Mouse (Mus musculus) liver, adult 10 weeks (tissue): ENCODE results near the gene Tecrl. TPM values are rescaled to one million over a fixed set of nuclear protein-coding genes. Genes with fewer than 3 reads are reported as not detected.

Experiments used
- polyA plus RNA-seq: library from polyadenylated mRNA; stranded (reverse); fragments of 350-450 nt; fragmentation: Illumina TruSeq; extraction: RNeasy Lipid Tissue Mini Kit (QIAGEN cat#74804); gene quantifications from one replicate; pipeline ENCODE4 v1.2.3, GENCODE M21; 2014; ENCODE audit warnings: low read depth, low replicate concordance

Tecrl gene
- not detected for polyA plus RNA-seq

DNA sequence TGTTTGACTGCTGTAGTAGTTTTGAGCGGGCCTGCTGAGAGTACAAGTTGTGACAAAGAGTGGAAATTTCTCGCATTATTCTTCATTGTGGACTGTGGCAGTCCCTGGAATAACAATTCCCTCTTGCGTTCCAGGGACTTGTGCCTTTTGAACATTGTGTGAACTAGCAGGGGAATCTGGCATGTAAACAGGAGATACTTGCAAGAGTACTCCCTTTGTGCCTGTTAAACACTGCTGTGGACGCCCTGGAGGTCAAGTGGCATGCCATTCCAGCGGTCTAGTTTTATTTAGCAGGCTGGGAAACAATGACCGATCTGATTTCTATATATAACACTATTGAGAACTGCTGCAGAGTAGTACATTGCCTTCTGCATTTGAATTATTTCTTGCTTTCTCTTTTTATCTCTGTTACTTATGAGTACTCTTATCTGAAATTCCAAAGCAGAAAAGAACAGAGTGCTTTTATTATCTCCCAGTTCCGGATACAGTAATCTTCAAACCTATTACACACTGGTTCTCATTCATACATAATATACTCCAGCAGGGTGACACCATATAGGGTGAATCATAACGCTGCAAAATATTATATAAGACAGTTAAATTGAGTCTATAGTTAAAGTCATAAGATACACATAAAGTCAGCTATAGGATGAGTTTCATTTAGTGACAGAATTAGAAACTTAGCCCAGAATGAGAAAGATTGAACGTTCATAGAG is at the start of gene Tecrl:
Gene Tecrl (minus strand): TSS at position 350 of the 716 bp plus-strand sequence.

